Mouse (Mus musculus) ES-E14 (cell line): ENCODE results near the gene Ecm1. TPM values are rescaled to one million over a fixed set of nuclear protein-coding genes. Genes with fewer than 3 reads are reported as not detected.

Experiments used
- DNase-seq: peaks from one replicate; pipeline ENCODE4 v3.0.0-alpha.2; 2013; ENCODE audit warnings: low read depth, low spot score
- H3K27ac ChIP-seq: 2 replicates; pipeline ENCODE4 v1.5.1; 2012; ENCODE audit warnings: low read depth, mild to moderate bottlenecking, low read length, moderate library complexity, mixed read lengths; ENCODE audit not compliant: poor library complexity, insufficient read depth, severe bottlenecking
- H3K36me3 ChIP-seq: 2 replicates; pipeline ENCODE4 v1.6.1; 2012; ENCODE audit warnings: mild to moderate bottlenecking, low read length, moderate library complexity, mixed read lengths; ENCODE audit not compliant: control insufficient read depth, poor library complexity, insufficient read depth, severe bottlenecking
- H3K4me1 ChIP-seq, 2 experiments: fragments of 150-350 bp in 1 of 2; sonication (generic) in 1 of 2; 2 replicates each; pipeline ENCODE4 v1.6.1; 2012; ENCODE audit warnings: low read length in 2 of 2, mild to moderate bottlenecking in 1 of 2, mixed read lengths in 1 of 2; ENCODE audit not compliant: control insufficient read depth in 2 of 2, insufficient read depth in 2 of 2, poor library complexity in 1 of 2
- H3K4me3 ChIP-seq, 2 experiments: fragments of 150-350 bp in 1 of 2; sonication (generic) in 1 of 2; 2 replicates each; pipeline ENCODE4 v1.5.1; 2012; ENCODE audit warnings: low read length in 2 of 2, low read depth in 1 of 2, mild to moderate bottlenecking in 1 of 2, mixed read lengths in 1 of 2; ENCODE audit not compliant: insufficient read depth in 1 of 2, poor library complexity in 1 of 2, severe bottlenecking in 1 of 2
- H3K9ac ChIP-seq: 2 replicates; pipeline ENCODE4 v1.6.1; 2012; ENCODE audit warnings: low read depth, mild to moderate bottlenecking, low read length, mixed read lengths; ENCODE audit not compliant: poor library complexity, insufficient read depth, severe bottlenecking
- H3K9me3 ChIP-seq: fragments of 150-350 bp; sonication (generic); 2 replicates; pipeline ENCODE4 v1.6.1; 2012; ENCODE audit warnings: low read depth, mild to moderate bottlenecking, low read length; ENCODE audit not compliant: control insufficient read depth, insufficient read depth
- CHD2 ChIP-seq: IDR thresholded peaks from 2 replicates; pipeline ENCODE4 v1.6.1; 2014; ENCODE audit warnings: mild to moderate bottlenecking, low read depth, low read length, inconsistent platforms
- HCFC1 ChIP-seq: IDR thresholded peaks from 2 replicates; pipeline ENCODE4 v1.6.1; 2012; ENCODE audit warnings: low read length, inconsistent platforms, borderline replicate concordance; ENCODE audit not compliant: insufficient read depth
- MAFK ChIP-seq: IDR thresholded peaks from 2 replicates; pipeline ENCODE4 v1.6.1; 2014; ENCODE audit warnings: mild to moderate bottlenecking, low read depth, low read length, inconsistent platforms; ENCODE audit not compliant: insufficient read depth
- ZC3H11A ChIP-seq: IDR thresholded peaks from 2 replicates; pipeline ENCODE4 v1.6.1; 2012; ENCODE audit warnings: low read depth, mild to moderate bottlenecking, inconsistent platforms, low read length, borderline replicate concordance
- ZNF384 ChIP-seq: IDR thresholded peaks from 2 replicates; pipeline ENCODE4 v1.6.1; 2012; ENCODE audit warnings: low read depth, low read length, inconsistent platforms
- in situ Hi-C, 2 experiments: fragments of 600-800 bp; cut with MboI; formaldehyde crosslinking; loops; one replicate each; pipeline ENCODE4 v1.15.1; 2025; ENCODE audit warnings: low sequenced_read_pairs in 2 of 2, inconsistent platforms in 1 of 2; ENCODE audit not compliant: unreplicated experiment in 2 of 2
- total RNA-seq: library from RNA; depleted of rRNA; stranded (reverse); fragments of 300-350 nt; gene quantifications from 2 replicates; pipeline ENCODE4 v1.2.3, GENCODE M21; 2012

Ecm1 gene
- total RNA-seq, 1 experiment, result 13.4 TPM

- H3K4me1 ChIP-seq, result no peaks in the 10 kb centered on the region; a peak in 2 of 4 replicates
- H3K36me3 ChIP-seq, result no peaks in the 10 kb centered on the region
- H3K4me3 ChIP-seq, result no peak overlapping the region
- H3K27ac ChIP-seq, result no peak overlapping the region
- H3K9me3 ChIP-seq, result no peaks in the 10 kb centered on the region
- in situ Hi-C loops, result no loop called here
- no peak for DNase-seq
- no peak overlapping the region for H3K9ac ChIP-seq
- no peak for TF ChIP-seq ZC3H11A
- no peak for TF ChIP-seq CHD2
- no peak for TF ChIP-seq ZNF384
- no peak for TF ChIP-seq MAFK
- no peak for TF ChIP-seq HCFC1
Measured at GRCm38 (mm10) chr3:95725863-95726262, 13.5 kb downstream of the Ecm1 start.

- Histone ChIP-seq H3K36me3 (no peaks in the 10 kb centered on the region), H3K4me1 (no peaks in the 10 kb centered on the region), H3K27ac (no peak overlapping the region), H3K9ac (no peak overlapping the region), H3K9me3 (no peaks in the 10 kb centered on the region), H3K4me3 (no peak overlapping the region)
- in situ Hi-C loops, result no loop called here
- TF ChIP-seq CHD2 (no peak), ZNF384 (no peak), HCFC1 (no peak), ZC3H11A (no peak), MAFK (no peak)
- DNase-seq, result no peak
Measured at GRCm38 (mm10) chr3:95722386-95722785, 17.0 kb downstream of the Ecm1 start.

GRCm38 (mm10) chr3:95718153-95718552 is 21.2 kb downstream of the Ecm1 start:
- Histone ChIP-seq H3K9me3 (no peaks in the 10 kb centered on the region), H3K4me3 (no peak overlapping the region)
- DNase-seq, result no peak

GRCm38 (mm10) chr3:95716075-95716474 is 23.3 kb downstream of the Ecm1 start:
- H3K27ac ChIP-seq, result no peak overlapping the region
- no peak overlapping the region for H3K4me3 ChIP-seq
- no peaks in the 10 kb centered on the region for H3K36me3 ChIP-seq
- TF ChIP-seq CHD2, result no peak
- no peak for TF ChIP-seq HCFC1
- TF ChIP-seq ZC3H11A, result no peak
- TF ChIP-seq MAFK, result no peak
- no peak for TF ChIP-seq ZNF384
- no peaks in the 10 kb centered on the region for H3K4me1 ChIP-seq
- no peak for DNase-seq
- no peaks in the 10 kb centered on the region for H3K9me3 ChIP-seq
- no peak overlapping the region for H3K9ac ChIP-seq
- in situ Hi-C loops, result no loop called here

More at GRCm38 (mm10) chr3:95718153-95718552, 21.2 kb downstream of the Ecm1 start:
- Histone ChIP-seq H3K27ac (no peak overlapping the region), H3K36me3 (no peaks in the 10 kb centered on the region), H3K9ac (no peak overlapping the region), H3K4me1 (no peaks in the 10 kb centered on the region)
- TF ChIP-seq CHD2 (no peak), ZNF384 (no peak), ZC3H11A (no peak), MAFK (no peak), HCFC1 (no peak)
- in situ Hi-C loops, result no loop called here

DNA sequence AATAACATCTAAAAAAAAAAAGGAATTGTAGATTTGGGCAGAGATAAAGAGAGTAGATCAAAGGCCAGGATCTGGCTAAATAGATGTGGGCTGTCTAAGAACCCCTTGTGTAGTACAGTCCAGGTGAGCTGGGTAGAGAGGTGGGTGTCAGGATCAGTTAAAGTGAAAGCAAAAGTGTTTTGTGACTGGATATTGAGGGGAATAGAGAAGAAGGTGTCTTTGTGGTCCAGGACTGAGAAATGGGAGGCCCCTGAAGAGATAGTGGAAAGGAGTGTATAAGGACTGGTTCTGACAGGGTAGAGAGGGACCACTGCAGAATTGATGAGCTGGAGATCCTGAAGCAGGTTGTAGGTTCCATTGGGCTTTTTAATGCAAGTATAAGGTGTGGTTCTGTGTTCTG is 29.4 kb downstream of the Ecm1 start:
- no peaks in the 10 kb centered on the region for H3K9me3 ChIP-seq
- H3K4me3 ChIP-seq, result no peak overlapping the region
- no peaks in the 10 kb centered on the region for H3K36me3 ChIP-seq
- no peak overlapping the region for H3K27ac ChIP-seq
- DNase-seq, result no peak
- peaks cover 0 to 2% of the 10 kb centered on the region in 2 experiments; a peak in 1 of 4 replicates for H3K4me1 ChIP-seq
- in situ Hi-C loops, result no loop called here
- no peak overlapping the region for H3K9ac ChIP-seq
- TF ChIP-seq HCFC1 (no peak), CHD2 (no peak), ZC3H11A (no peak), MAFK (no peak), ZNF384 (no peak)
